Mouse (Mus musculus) CH12.LX (cell line): ENCODE results near the gene Itga7. TPM values are rescaled to one million over a fixed set of nuclear protein-coding genes. Genes with fewer than 3 reads are reported as not detected.

ENCODE experiments used
- DNase-seq: peaks from one replicate; pipeline ENCODE4 v3.0.0-alpha.2; 2013; ENCODE audit errors: extremely low read depth
- H3K27ac ChIP-seq: 2 replicates; pipeline ENCODE4 v1.5.1; 2012; ENCODE audit warnings: low read depth, mild to moderate bottlenecking, control low read depth, moderate library complexity; ENCODE audit not compliant: insufficient read depth
- H3K27me3 ChIP-seq: replicated peaks from 2 replicates; pipeline ENCODE3; 2012; ENCODE audit warnings: inconsistent platforms
- H3K36me3 ChIP-seq, 2 experiments: replicated peaks in 1 of 2; 2 replicates each; pipeline versions ENCODE3 to v1.6.1; 2012; ENCODE audit warnings: inconsistent platforms in 1 of 2, low read length in 1 of 2, mild to moderate bottlenecking in 1 of 2, mixed read lengths in 1 of 2, moderate library complexity in 1 of 2; ENCODE audit not compliant: control insufficient read depth in 1 of 2, insufficient read depth in 1 of 2
- H3K4me1 ChIP-seq, 2 experiments: 2 replicates each; pipeline ENCODE4 v1.6.1; 2012; ENCODE audit warnings: inconsistent platforms in 1 of 2, moderate library complexity in 1 of 2; ENCODE audit not compliant: insufficient read depth in 2 of 2, control insufficient read depth in 1 of 2
- H3K4me2 ChIP-seq: 2 replicates; pipeline ENCODE4 v1.6.1; 2012; ENCODE audit warnings: low read depth, mild to moderate bottlenecking, control low read depth; ENCODE audit not compliant: poor library complexity, insufficient read depth, severe bottlenecking
- H3K4me3 ChIP-seq, 3 experiments: fragments of 150-350 bp in 1 of 3; sonication (generic) in 1 of 3; replicated peaks in 1 of 3; 2 replicates each; pipeline versions ENCODE3 to v1.5.1; 2011 to 2012; ENCODE audit warnings: low read depth in 2 of 3, low read length in 2 of 3, mild to moderate bottlenecking in 2 of 3, moderate library complexity in 2 of 3, control low read depth in 1 of 3, improper control_type of control experiment in 1 of 3, inconsistent platforms in 1 of 3, mixed read lengths in 1 of 3; ENCODE audit not compliant: poor library complexity in 1 of 3
- H3K79me2 ChIP-seq: replicated peaks from 2 replicates; pipeline ENCODE4 v1.6.1; 2012; ENCODE audit warnings: mild to moderate bottlenecking, moderate library complexity; ENCODE audit not compliant: control insufficient read depth, poor library complexity, insufficient read depth, severe bottlenecking; ENCODE audit errors: extremely low read depth
- H3K9ac ChIP-seq: 2 replicates; pipeline ENCODE4 v1.6.1; 2012; ENCODE audit warnings: low read depth, mild to moderate bottlenecking, control low read depth, moderate library complexity; ENCODE audit not compliant: insufficient read depth
- H3K9me3 ChIP-seq: replicated peaks from 2 replicates; pipeline ENCODE3; 2012; ENCODE audit warnings: low read length, inconsistent platforms, mixed read lengths
- BHLHE40 ChIP-seq: IDR thresholded peaks from 2 replicates; pipeline ENCODE4 v1.6.1; 2011; ENCODE audit warnings: mild to moderate bottlenecking, low read depth, low read length, improper control_type of control experiment
- CHD2 ChIP-seq: IDR thresholded peaks from 2 replicates; pipeline ENCODE4 v1.6.1; 2011; ENCODE audit warnings: low read length, improper control_type of control experiment
- CTCF ChIP-seq, 2 experiments: IDR thresholded peaks in 1 of 2; conservative IDR thresholded peaks in 1 of 2; 2 replicates each; pipeline ENCODE4 v1.5.1; 2011 to 2012; ENCODE audit warnings: low read depth in 2 of 2, low read length in 2 of 2, improper control_type of control experiment in 1 of 2, inconsistent platforms in 1 of 2, mild to moderate bottlenecking in 1 of 2, moderate library complexity in 1 of 2
- E2F4 ChIP-seq: IDR thresholded peaks from 2 replicates; pipeline ENCODE4 v1.6.1; 2011; ENCODE audit warnings: low read depth, low read length, improper control_type of control experiment; ENCODE audit not compliant: insufficient replicate concordance
- ELF1 ChIP-seq: IDR thresholded peaks from 2 replicates; pipeline ENCODE4 v1.6.1; 2014; ENCODE audit warnings: low read depth, mild to moderate bottlenecking, inconsistent platforms, low read length, improper control_type of control experiment
- ETS1 ChIP-seq: conservative IDR thresholded peaks from 2 replicates; pipeline ENCODE4 v1.6.1; 2012; ENCODE audit warnings: low read depth, mild to moderate bottlenecking, inconsistent platforms, low read length, improper control_type of control experiment, moderate library complexity
- GABPA ChIP-seq: IDR thresholded peaks from 2 replicates; pipeline ENCODE4 v1.6.1; 2012; ENCODE audit warnings: low read depth, low read length, improper control_type of control experiment, inconsistent platforms; ENCODE audit not compliant: insufficient replicate concordance
- HCFC1 ChIP-seq: IDR thresholded peaks from 2 replicates; pipeline ENCODE4 v1.6.1; 2012; ENCODE audit warnings: low read depth, mild to moderate bottlenecking, inconsistent platforms, low read length, improper control_type of control experiment
- JUN ChIP-seq: IDR thresholded peaks from 2 replicates; pipeline ENCODE4 v1.6.1; 2011; ENCODE audit warnings: low read depth, mild to moderate bottlenecking, low read length, improper control_type of control experiment, moderate library complexity; ENCODE audit not compliant: insufficient read depth
- JUND ChIP-seq: conservative IDR thresholded peaks from 2 replicates; pipeline ENCODE4 v1.6.1; 2011; ENCODE audit warnings: low read depth, low read length, improper control_type of control experiment
- MAFK ChIP-seq: IDR thresholded peaks from 2 replicates; pipeline ENCODE4 v1.6.1; 2011; ENCODE audit warnings: low read length, improper control_type of control experiment; ENCODE audit not compliant: insufficient replicate concordance
- MAX ChIP-seq: IDR thresholded peaks from 2 replicates; pipeline ENCODE4 v1.6.1; 2011; ENCODE audit warnings: low read length, improper control_type of control experiment
- MAZ ChIP-seq: IDR thresholded peaks from 2 replicates; pipeline ENCODE4 v1.6.1; 2012; ENCODE audit warnings: low read depth, mild to moderate bottlenecking, inconsistent platforms, low read length, improper control_type of control experiment, moderate library complexity
- MEF2A ChIP-seq: IDR thresholded peaks from 2 replicates; pipeline ENCODE4 v1.6.1; 2014; ENCODE audit warnings: low read depth, mild to moderate bottlenecking, inconsistent platforms, low read length, improper control_type of control experiment, borderline replicate concordance
- MXI1 ChIP-seq: IDR thresholded peaks from 2 replicates; pipeline ENCODE4 v1.6.1; 2011; ENCODE audit warnings: mild to moderate bottlenecking, low read depth, low read length, improper control_type of control experiment
- MYC ChIP-seq: IDR thresholded peaks from 2 replicates; pipeline ENCODE4 v1.6.1; 2011; ENCODE audit warnings: low read depth, mild to moderate bottlenecking, improper control_type of control experiment, low read length
- NELFE ChIP-seq: IDR thresholded peaks from 2 replicates; pipeline ENCODE4 v1.6.1; 2011; ENCODE audit warnings: low read depth, low read length, improper control_type of control experiment
- NRF1 ChIP-seq: IDR thresholded peaks from 2 replicates; pipeline ENCODE4 v1.6.1; 2014; ENCODE audit warnings: low read depth, mild to moderate bottlenecking, inconsistent platforms, low read length, improper control_type of control experiment, moderate library complexity
- POLR2A ChIP-seq: IDR thresholded peaks from 2 replicates; pipeline ENCODE4 v1.6.1; 2011; ENCODE audit warnings: low read depth, mild to moderate bottlenecking, improper control_type of control experiment, low read length
- SMC3 ChIP-seq: IDR thresholded peaks from 2 replicates; pipeline ENCODE4 v1.6.1; 2011; ENCODE audit warnings: low read depth, low read length, improper control_type of control experiment
- TCF12 ChIP-seq: IDR thresholded peaks from 2 replicates; pipeline ENCODE4 v1.6.1; 2014; ENCODE audit warnings: low read depth, mild to moderate bottlenecking, inconsistent platforms, low read length, improper control_type of control experiment
- UBTF ChIP-seq: IDR thresholded peaks from 2 replicates; pipeline ENCODE4 v1.6.1; 2012; ENCODE audit warnings: low read depth, mild to moderate bottlenecking, inconsistent platforms, low read length, improper control_type of control experiment, moderate library complexity
- USF1 ChIP-seq: IDR thresholded peaks from 2 replicates; pipeline ENCODE4 v1.6.1; 2014; ENCODE audit warnings: low read depth, mild to moderate bottlenecking, inconsistent platforms, low read length, improper control_type of control experiment
- USF2 ChIP-seq: conservative IDR thresholded peaks from 2 replicates; pipeline ENCODE4 v1.6.1; 2011; ENCODE audit warnings: low read depth, low read length, improper control_type of control experiment
- ZKSCAN1 ChIP-seq: IDR thresholded peaks from 2 replicates; pipeline ENCODE4 v1.6.1; 2012; ENCODE audit warnings: low read depth, inconsistent platforms, low read length, improper control_type of control experiment, borderline replicate concordance
- dilution Hi-C: fragments of 300-500 bp; cut with MboI; formaldehyde crosslinking; loops from 2 replicates; pipeline ENCODE4 v1.14.3; 2020; ENCODE audit warnings: low sequenced_read_pairs; ENCODE audit not compliant: extremely low pct_unique_long_range_greater_than_20kb, extremely low pct_ligation_motif_present
- in situ Hi-C: fragments of 300-500 bp; cut with MboI; formaldehyde crosslinking; loops from 3 replicates; pipeline ENCODE4 v1.14.3; 2019; ENCODE audit warnings: low sequenced_read_pairs, low pct_ligation_motif_present, low pct_unique_long_range_greater_than_20kb, mixed read lengths
- polyA plus RNA-seq: library from polyadenylated mRNA; unstranded; fragments of >175 nt; gene quantifications from 2 replicates; pipeline ENCODE4 v1.2.1, GENCODE M21; 2012; ENCODE audit warnings: low read depth; ENCODE audit not compliant: insufficient read length
- total RNA-seq, 2 experiments: library from RNA; depleted of rRNA; stranded (reverse); fragments of 300-350 nt in 1 of 2; fragments of >200 nt in 1 of 2; gene quantifications; 2 replicates each; pipeline ENCODE4 v1.2.3; 2012 to 2014

The Itga7 gene
- total and polyA plus RNA-seq, 3 experiments = 0.55 to 0.64 (median 0.63) TPM

DNA sequence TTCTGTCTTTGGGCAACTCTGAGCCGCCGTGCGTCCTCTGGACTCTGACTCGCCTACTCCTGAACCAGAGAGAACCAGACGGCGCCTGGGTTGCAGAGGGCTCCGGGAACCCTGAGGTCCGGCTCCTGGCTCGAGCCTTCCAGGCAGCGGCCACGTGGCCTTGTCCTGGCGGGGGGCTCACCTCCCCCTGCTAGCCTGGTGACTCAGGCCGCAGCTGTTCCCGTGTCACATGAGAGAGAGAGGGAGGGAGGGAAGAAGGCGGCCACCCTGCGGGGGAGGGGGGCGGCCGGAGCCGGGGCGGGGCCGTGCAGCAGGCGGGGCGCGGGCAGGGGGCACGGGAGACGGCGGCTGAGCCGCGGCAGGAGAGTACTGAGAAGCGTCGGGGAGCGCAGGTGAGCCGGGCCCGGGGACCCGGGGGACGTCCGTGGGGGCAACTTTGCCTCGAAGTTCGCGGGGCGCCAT is 24.0 kb upstream of the Itga7 start:
- no peak for TF ChIP-seq BHLHE40
- no peak for TF ChIP-seq NRF1
- TF ChIP-seq MYC = no peak
- TF ChIP-seq ZKSCAN1 = no peak
- TF ChIP-seq MAX = no peak
- no peak for TF ChIP-seq UBTF
- no peak for TF ChIP-seq GABPA
- no peak for TF ChIP-seq USF2
- TF ChIP-seq JUN = no peak
- TF ChIP-seq TCF12 = no peak
- TF ChIP-seq NELFE = no peak
- TF ChIP-seq POLR2A = no peak
- TF ChIP-seq HCFC1 = no peak
- no peak for TF ChIP-seq MEF2A
- no peak for TF ChIP-seq MAZ
- TF ChIP-seq MAFK = no peak
- no peak for TF ChIP-seq JUND
- TF ChIP-seq E2F4 = no peak
- no peak for DNase-seq
- H3K9ac ChIP-seq = no peak overlapping the region
- H3K9me3 ChIP-seq = no peaks in the 10 kb centered on the region
- in situ Hi-C loops = no loop called here
- no peaks in the 10 kb centered on the region for H3K36me3 ChIP-seq
- H3K27me3 ChIP-seq = peaks cover 2% of the 10 kb centered on the region
- no peak overlapping the region for H3K4me3 ChIP-seq
- no peaks in the 10 kb centered on the region for H3K79me2 ChIP-seq
- no peak overlapping the region for H3K27ac ChIP-seq
- dilution Hi-C loops = no loop called here
- peaks cover 0 to 3% of the 10 kb centered on the region in 2 experiments; a peak in 1 of 4 replicates for H3K4me1 ChIP-seq
- H3K4me2 ChIP-seq = no peak overlapping the region

DNA sequence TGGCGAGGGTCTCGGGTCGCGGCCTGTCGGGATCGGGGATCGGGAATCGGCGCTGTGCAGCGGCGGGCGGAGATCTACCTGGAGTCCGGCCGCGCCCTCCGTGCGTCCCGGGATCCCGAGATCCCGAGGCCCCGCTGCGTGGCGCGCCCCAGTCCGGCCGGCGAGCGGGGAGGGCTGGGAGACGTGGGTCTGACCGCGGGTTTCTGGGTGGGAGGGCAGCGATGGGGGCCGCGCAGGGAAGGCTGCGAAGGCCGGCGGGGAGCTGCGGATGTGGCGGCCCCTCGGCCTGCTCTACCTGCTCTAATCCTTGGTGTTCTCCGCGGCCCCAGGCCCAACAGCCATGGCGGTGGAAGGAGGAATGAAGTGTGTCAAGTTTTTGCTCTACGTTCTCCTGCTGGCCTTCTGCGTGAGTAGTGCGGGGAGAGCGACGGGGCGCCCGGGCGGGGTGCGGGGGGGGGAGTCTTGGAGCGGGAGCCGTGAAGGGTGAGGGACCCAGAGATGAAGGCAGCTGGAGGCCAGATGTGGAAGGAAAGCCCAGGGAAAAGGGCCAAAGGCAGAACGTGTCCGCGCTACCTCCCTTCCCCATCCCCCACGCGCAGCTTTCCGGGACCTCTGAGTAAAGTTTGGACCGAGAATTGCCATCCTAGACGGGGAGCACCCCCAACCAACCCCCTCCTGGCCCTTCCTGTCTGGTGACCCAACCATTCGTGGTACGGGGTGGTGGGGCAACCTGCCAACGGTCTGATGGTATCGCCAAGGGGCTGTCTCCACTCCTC is 23.4 kb upstream of the Itga7 start:
- Histone ChIP-seq H3K4me3 (no peak overlapping the region), H3K9me3 (no peaks in the 10 kb centered on the region), H3K79me2 (no peaks in the 10 kb centered on the region), H3K4me2 (no peak overlapping the region), H3K4me1 (peaks cover 0 to 3% of the 10 kb centered on the region in 2 experiments; a peak in 1 of 4 replicates), H3K9ac (no peak overlapping the region), H3K27ac (no peak overlapping the region), H3K36me3 (no peaks in the 10 kb centered on the region), H3K27me3 (peaks cover 2% of the 10 kb centered on the region)
- in situ Hi-C loops (no loop called here), dilution Hi-C loops (no loop called here)
- TF ChIP-seq USF1 (no peak), POLR2A (no peak), MAFK (no peak), MEF2A (no peak), SMC3 (no peak), MAX (no peak), BHLHE40 (no peak), UBTF (no peak), MXI1 (no peak), USF2 (no peak), CTCF (conservative IDR thresholded peaks at IDR 0.05 in 1 of 2, IDR thresholded peaks at IDR 0.05 in 1 of 2; ENCODE audit: low read depth in 2 of 2, low read length in 2 of 2) (no peak), ETS1 (no peak), ELF1 (no peak), MYC (no peak), CHD2 (no peak)
- no peak for DNase-seq
